Mouse (Mus musculus) myocyte (in vitro differentiated cells): Measurements from ENCODE around the gene Gltp.

ENCODE experiments used
- CEBPB ChIP-seq: IDR thresholded peaks from 2 replicates; pipeline ENCODE4 v1.6.1; 2011; ENCODE audit warnings: mild to moderate bottlenecking, moderate library complexity; ENCODE audit not compliant: poor library complexity, insufficient read depth, severe bottlenecking
- E2F4 ChIP-seq: IDR thresholded peaks from one replicate; pipeline ENCODE4 v1.6.1; 2011; ENCODE audit warnings: mild to moderate bottlenecking, control low read depth, moderate library complexity; ENCODE audit not compliant: insufficient read depth
- MAX ChIP-seq: IDR thresholded peaks from one replicate; pipeline ENCODE4 v1.6.1; 2011; ENCODE audit warnings: low read depth, mild to moderate bottlenecking, control low read depth
- MYOD1 ChIP-seq, 3 experiments: IDR thresholded peaks; one replicate each; pipeline ENCODE4 v1.6.1; 2011; ENCODE audit warnings: control low read depth in 2 of 3, low read depth in 2 of 3, mild to moderate bottlenecking in 2 of 3, moderate library complexity in 1 of 3; ENCODE audit not compliant: insufficient read length in 2 of 3, control insufficient read depth in 1 of 3
- MYOG ChIP-seq, 3 experiments: IDR thresholded peaks; one replicate each; pipeline ENCODE4 v1.6.1; 2011; ENCODE audit warnings: control low read depth in 2 of 3, low read depth in 2 of 3, mild to moderate bottlenecking in 2 of 3; ENCODE audit not compliant: insufficient read length in 2 of 3, control insufficient read depth in 1 of 3, insufficient read depth in 1 of 3
- POLR2A ChIP-seq: IDR thresholded peaks from one replicate; pipeline ENCODE4 v1.6.1; 2011; ENCODE audit warnings: low read depth, mild to moderate bottlenecking, control low read depth, moderate library complexity; ENCODE audit not compliant: insufficient read length
- SRF ChIP-seq: IDR thresholded peaks from one replicate; pipeline ENCODE4 v1.6.1; 2011; ENCODE audit warnings: low read depth; ENCODE audit not compliant: control insufficient read depth, insufficient read length
- USF1 ChIP-seq: IDR thresholded peaks from one replicate; pipeline ENCODE4 v1.6.1; 2011; ENCODE audit warnings: low read depth, mild to moderate bottlenecking, control low read depth, moderate library complexity

GRCm38 (mm10) chr5:114640809-114641208 lies 50.0 kb downstream of the Gltp start:
- TF ChIP-seq MYOD1 (IDR thresholded peaks at IDR 0.05; ENCODE audit: control insufficient read depth in 1 of 3, insufficient read length in 2 of 3, low read depth in 2 of 3) (no peak), POLR2A (no peak), MAX (no peak), MYOG (IDR thresholded peaks at IDR 0.05; ENCODE audit: control insufficient read depth in 1 of 3, insufficient read depth in 1 of 3, insufficient read length in 2 of 3, low read depth in 2 of 3) (no peak), USF1 (no peak), SRF (no peak), CEBPB (no peak), E2F4 (no peak)
